Mouse (Mus musculus): ENCODE measurements around the gene Samd15.

DNA sequence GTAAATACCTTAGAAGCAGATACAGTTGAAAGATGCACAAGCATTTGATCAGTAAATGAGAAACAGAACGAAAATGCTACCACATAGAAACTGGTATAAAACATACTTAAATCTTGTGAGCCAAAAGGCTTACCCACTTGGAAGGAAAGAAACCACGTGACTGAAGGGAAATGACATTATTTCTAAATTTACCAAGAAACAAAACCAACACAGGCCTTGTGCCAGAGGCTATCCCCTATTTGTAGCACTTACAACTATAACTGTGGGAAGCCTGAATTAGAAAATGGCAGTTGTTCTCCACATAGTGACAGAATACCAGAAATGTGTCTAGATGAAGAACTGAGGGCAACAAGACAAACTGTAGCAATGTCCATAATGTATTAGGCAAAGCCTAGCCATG lies 16.5 kb downstream of the Samd15 start:
- TF ChIP-seq GATA1 (IDR thresholded peaks at IDR 0.05; ENCODE audit: low read length), result no peak
- TF ChIP-seq TAL1 (IDR thresholded peaks at IDR 0.05; ENCODE audit: low read length), result no peak

All from erythroblast, embryonic 14.5 days (primary cell).